6 mouse cellular contexts compared by ENCODE assay signal in genomic region chr6:37741916-37742315, GRCm38 (mm10).
A peak's percentile ranks its signal among the peaks of the same experiment; 100 is the strongest.
DNase-seq lines count a peak whose midpoint lies in the region; ATAC-seq and TF ChIP-seq lines count a peak whose summit lies in the region.
"Not testable (repeated sequence)": the region's sequence is repeated elsewhere in the genome, so short reads cannot be mapped to it uniquely, and the experiment has no call there.

No protein-coding gene starts in this region.

- WGBS in limb, embryonic 11.5 days = 86% methylated on average over 7 of the region's 7 CpGs

- in situ Hi-C loops in CH12.LX (cut with MboI; ENCODE audit: low pct_ligation_motif_present, low pct_unique_long_range_greater_than_20kb, low sequenced_read_pairs) = not testable (repeated sequence)

- TF ChIP-seq POLR2A in CH12.LX (IDR thresholded peaks at IDR 0.05; ENCODE audit: low read depth, low read length) = not testable (repeated sequence)

- not testable (repeated sequence) for H3K27me3 ChIP-seq in CH12.LX (replicated peaks); limb, embryonic 11.5 days (ENCODE audit: control insufficient read depth, insufficient read depth, low read length); splenic B cell, adult 2 months (ENCODE audit: control insufficient read depth, insufficient read depth, low read length, poor library complexity, severe bottlenecking)

- H3K79me2 ChIP-seq in CH12.LX (replicated peaks; ENCODE audit: control insufficient read depth, extremely low read depth, insufficient read depth, poor library complexity, severe bottlenecking) = not testable (repeated sequence)

- TF ChIP-seq EP300 in CH12.LX (IDR thresholded peaks at IDR 0.05; ENCODE audit: low read length) = not testable (repeated sequence)

- not testable (repeated sequence) for H3K4me3 ChIP-seq in CH12.LX (replicated peaks in 1 of 3; ENCODE audit: low read depth in 2 of 3, low read length in 2 of 3, poor library complexity in 1 of 3); limb, embryonic 11.5 days (ENCODE audit: low read depth, low read length)

- not testable (repeated sequence) for TF ChIP-seq RAD21 in CH12.LX (IDR thresholded peaks at IDR 0.05; ENCODE audit: low read depth, low read length)

- not testable (repeated sequence) for H3K4me2 ChIP-seq in CH12.LX (ENCODE audit: insufficient read depth, low read depth, poor library complexity, severe bottlenecking); limb, embryonic 11.5 days (ENCODE audit: low read depth, severe bottlenecking)

- DNase-seq in A20 (ENCODE audit: low read depth, low spot score) (peak; percentile 76), CH12.LX (ENCODE audit: extremely low read depth) (peak; percentile 6), R1 (ENCODE audit: low read depth, low spot score) (peak; percentile 79)
- peak; percentile 16 for DNase-seq in limb, embryonic 11.5 days (ENCODE audit: low spot score)
- DNase-seq in splenic B cell, adult 2 months (ENCODE audit: low read depth, low spot score) = peak; percentile 45
- peak; percentile 16 for DNase-seq in thymus, postnatal 25 days

- not testable (repeated sequence) for H3K4me1 ChIP-seq in CH12.LX (ENCODE audit: control insufficient read depth in 1 of 2, insufficient read depth in 2 of 2); limb, embryonic 11.5 days (ENCODE audit: control insufficient read depth, insufficient read depth, low read length)

- H3K36me3 ChIP-seq in CH12.LX (replicated peaks in 1 of 2; ENCODE audit: control insufficient read depth in 1 of 2, insufficient read depth in 1 of 2, low read length in 1 of 2); limb, embryonic 11.5 days (ENCODE audit: control insufficient read depth, insufficient read depth, low read length); splenic B cell, adult 2 months (ENCODE audit: control insufficient read depth, insufficient read depth, low read length, poor library complexity, severe bottlenecking): not testable (repeated sequence)

- not testable (repeated sequence) for H3K9me3 ChIP-seq in CH12.LX (replicated peaks; ENCODE audit: low read length); limb, embryonic 11.5 days (ENCODE audit: control insufficient read depth, low read length)

- H3K27ac ChIP-seq in CH12.LX (ENCODE audit: insufficient read depth, low read depth); limb, embryonic 11.5 days (replicated peaks; ENCODE audit: low read depth, low read length): not testable (repeated sequence)

- TF ChIP-seq CTCF in CH12.LX (conservative IDR thresholded peaks at IDR 0.05 in 1 of 2, IDR thresholded peaks at IDR 0.05 in 1 of 2; ENCODE audit: low read depth in 2 of 2, low read length in 2 of 2) = not testable (repeated sequence)

- ATAC-seq in limb, embryonic 11.5 days (ENCODE audit: insufficient number of reproducible peaks, low FRiP score, low TSS enrichment, low read depth) = not testable (repeated sequence)

- H3K9ac ChIP-seq in CH12.LX (ENCODE audit: insufficient read depth, low read depth); limb, embryonic 11.5 days (ENCODE audit: low read length): not testable (repeated sequence)

- dilution Hi-C loops in CH12.LX (cut with MboI; ENCODE audit: extremely low pct_ligation_motif_present, extremely low pct_unique_long_range_greater_than_20kb, low sequenced_read_pairs) = not testable (repeated sequence)

Comparison
In these comparisons a context has a peak if more than half of its experiments do, and no peak if none do; other contexts are left out.
1. DNase-seq: peak in every context shown above with its lines; median percentile 79 in R1; 76 in A20; 45 in splenic B cell, adult 2 months; 16 in limb, embryonic 11.5 days; 16 in thymus, postnatal 25 days; 6 in CH12.LX.